Mouse (Mus musculus) cerebellum, adult 2 months (tissue): ENCODE data around the gene Ulk4.

Experiments used
- CTCF ChIP-seq: fragments of 200-500 bp; IDR thresholded peaks from 2 replicates; pipeline ENCODE4 v1.5.1; 2011; ENCODE audit warnings: low read depth, mild to moderate bottlenecking, control low read depth, low read length, moderate library complexity, borderline replicate concordance; ENCODE audit not compliant: insufficient read depth
- POLR2A ChIP-seq: fragments of 200-500 bp; IDR thresholded peaks from 2 replicates; pipeline ENCODE4 v1.6.1; 2011; ENCODE audit warnings: low read length, control low read depth, borderline replicate concordance; ENCODE audit not compliant: insufficient read depth

- TF ChIP-seq CTCF (no peak), POLR2A (no peak)
These were observed 189.3 kb downstream of the Ulk4 start for GRCm38 (mm10) chr9:121087661-121088060.
